In genomic region chr7:30333436-30333835, GRCm38 (mm10) we compare ENCODE assay signal across 9 mouse cellular contexts. TPM values are rescaled to one million over a fixed set of nuclear protein-coding genes. Genes with fewer than 3 reads are reported as not detected.
DNase-seq lines count a peak whose midpoint lies in the region; ATAC-seq and TF ChIP-seq lines count a peak whose summit lies in the region.
"Had no signal": no experiment of that assay in that cellular context is flagged by ENCODE, and none has a peak within 500 bp of the region (broad histone marks: within the 10 kb centered on the region; RNA-seq: fewer than 3 reads in every experiment).

No protein-coding gene starts in this region.

- H3K27ac ChIP-seq in liver, adult 2 months (replicated peaks; ENCODE audit: insufficient read depth, low read depth, low read length): no peak overlapping the region
- H3K27ac ChIP-seq in liver, embryonic 12.5 days: no peak overlapping the region
- H3K27ac ChIP-seq in intestine, embryonic 16.5 days (ENCODE audit: low read length): no peak overlapping the region
- no peak overlapping the region for H3K27ac ChIP-seq in stomach, embryonic 14.5 days (ENCODE audit: low read length)
- H3K27ac ChIP-seq: liver, embryonic 15.5 days had no signal

- peak; percentile 33 for DNase-seq in liver, adult 2 months (ENCODE audit: extremely low read depth, low read depth, low spot score)
- DNase-seq in adrenal gland, adult 2 months: peak; percentile 88
- DNase-seq in frontal cortex, postnatal 25 days (ENCODE audit: low spot score in 2 of 2): peak; percentile 38 to 66
- peak; percentile 51 to 64 for DNase-seq in lung, adult 18-20 months
- DNase-seq in embryo, embryonic 9.5 days (ENCODE audit: extremely low spot score): no peak

- no peaks in the 10 kb centered on the region for H3K27me3 ChIP-seq in liver, adult 2 months (ENCODE audit: control insufficient read depth, insufficient read depth, low read length)
- H3K27me3 ChIP-seq in liver, embryonic 12.5 days (replicated peaks): peaks cover 64% of the 10 kb centered on the region
- H3K27me3 ChIP-seq in intestine, embryonic 16.5 days (replicated peaks; ENCODE audit: control insufficient read depth, insufficient read depth, low read length): peaks cover 14% of the 10 kb centered on the region
- peaks cover 2% of the 10 kb centered on the region; the same call in 1 of the 2 replicates for H3K27me3 ChIP-seq in stomach, embryonic 14.5 days (ENCODE audit: control insufficient read depth, insufficient read depth, low read length)

- no peak for ATAC-seq in liver, embryonic 12.5 days
- ATAC-seq in intestine, embryonic 16.5 days: peak; percentile 62
- peak; percentile 39; the same call in 1 of the 2 replicates for ATAC-seq in stomach, embryonic 14.5 days (ENCODE audit: insufficient number of reproducible peaks, insufficient read depth, low FRiP score, low read depth)

- no peaks in the 10 kb centered on the region for H3K79me2 ChIP-seq in liver, adult 2 months (ENCODE audit: control insufficient read depth, insufficient read depth, low read length)

- H3K4me2 ChIP-seq in liver, embryonic 12.5 days: no peak overlapping the region
- H3K4me2 ChIP-seq in intestine, embryonic 16.5 days (ENCODE audit: low read depth, low read length): no peak overlapping the region
- no peak overlapping the region for H3K4me2 ChIP-seq in stomach, embryonic 14.5 days (replicated peaks; ENCODE audit: low read depth, low read length)
- H3K4me2 ChIP-seq: liver, embryonic 15.5 days had no signal

- WGBS in liver, adult 2 months: 11% methylated on average over 4 of the region's 4 CpGs
- 51% methylated on average over 4 of the region's 4 CpGs for WGBS in liver, embryonic 12.5 days (ENCODE audit: insufficient replicate concordance)
- 20% methylated on average over 4 of the region's 4 CpGs for WGBS in intestine, embryonic 16.5 days
- 21% methylated on average over 4 of the region's 4 CpGs for WGBS in stomach, embryonic 14.5 days

- TF ChIP-seq CTCF in liver, adult 2 months (IDR thresholded peaks at IDR 0.05; ENCODE audit: low read depth, low read length): no peak

- no peak for TF ChIP-seq POLR2A in liver, adult 2 months (IDR thresholded peaks at IDR 0.05; ENCODE audit: extremely low read depth, insufficient read depth, low read length)

- H3K4me1 ChIP-seq in liver, adult 2 months (ENCODE audit: control insufficient read depth, insufficient read depth, low read length): no peaks in the 10 kb centered on the region
- no peaks in the 10 kb centered on the region for H3K4me1 ChIP-seq in liver, embryonic 12.5 days
- peaks cover 7% of the 10 kb centered on the region for H3K4me1 ChIP-seq in intestine, embryonic 16.5 days (ENCODE audit: control insufficient read depth, insufficient read depth, low read length)
- peaks cover 10% of the 10 kb centered on the region for H3K4me1 ChIP-seq in stomach, embryonic 14.5 days (ENCODE audit: control insufficient read depth, insufficient read depth, low read length)

- no peaks in the 10 kb centered on the region for H3K36me3 ChIP-seq in liver, adult 2 months (ENCODE audit: control insufficient read depth, insufficient read depth, low read length)
- H3K36me3 ChIP-seq in liver, embryonic 12.5 days: no peaks in the 10 kb centered on the region
- no peaks in the 10 kb centered on the region for H3K36me3 ChIP-seq in intestine, embryonic 16.5 days (ENCODE audit: control insufficient read depth, insufficient read depth, low read length)
- H3K36me3 ChIP-seq in stomach, embryonic 14.5 days (ENCODE audit: control insufficient read depth, insufficient read depth, low read length): no peaks in the 10 kb centered on the region
- H3K36me3 ChIP-seq: liver, embryonic 15.5 days had no signal

- no peaks in the 10 kb centered on the region for H3K9me3 ChIP-seq in liver, embryonic 12.5 days (replicated peaks)
- no peaks in the 10 kb centered on the region for H3K9me3 ChIP-seq in intestine, embryonic 16.5 days (ENCODE audit: control insufficient read depth, low read length)
- no peaks in the 10 kb centered on the region for H3K9me3 ChIP-seq in stomach, embryonic 14.5 days (ENCODE audit: control insufficient read depth, low read depth, low read length)
- H3K9me3 ChIP-seq: liver, embryonic 15.5 days had no signal

- H3K4me3 ChIP-seq in liver, adult 2 months (ENCODE audit: insufficient read depth, low read depth, low read length): no peak overlapping the region
- H3K4me3 ChIP-seq in liver, embryonic 12.5 days: no peak overlapping the region
- H3K4me3 ChIP-seq in intestine, embryonic 16.5 days (ENCODE audit: low read length): no peak overlapping the region
- H3K4me3 ChIP-seq in stomach, embryonic 14.5 days (ENCODE audit: low read depth, low read length): no peak overlapping the region
- H3K4me3 ChIP-seq: liver, embryonic 15.5 days had no signal

- no peak overlapping the region for H3K9ac ChIP-seq in liver, adult 2 months (ENCODE audit: low read depth, low read length)
- H3K9ac ChIP-seq in liver, embryonic 12.5 days: no peak overlapping the region
- H3K9ac ChIP-seq in intestine, embryonic 16.5 days (ENCODE audit: low read depth, low read length): no peak overlapping the region
- H3K9ac ChIP-seq in stomach, embryonic 14.5 days (replicated peaks; ENCODE audit: low read depth, low read length): no peak overlapping the region
- H3K9ac ChIP-seq: liver, embryonic 15.5 days had no signal

RNA-seq across cellular contexts. Expression of gene Sdhaf1, which starts 9.7 kb away (rescaled TPM):
- total RNA-seq in liver, adult 2 months (2014; rRNA removed): 4.0 and 4.4 TPM in 2 replicates
- 15.8 and 16.2 TPM in 2 replicates for polyA plus RNA-seq in liver, adult 2 months (2012; rRNA removed)
- polyA plus RNA-seq in liver, embryonic 12.5 days (2016; fragmentation: Nextera tagmentation; extraction: Ambion mirVana): 8.1 and 8.2 TPM in 2 replicates
- total RNA-seq in adrenal gland, adult 2 months (2021): 10 to 100 TPM in 1 of 2 experiments, 1 to 10 TPM in 1; 9.1 to 18.7 TPM
- 52.4 and 74.3 TPM in 2 replicates for polyA plus RNA-seq in adrenal gland, adult 2 months (2012; rRNA removed)
- polyA plus RNA-seq in intestine, embryonic 16.5 days (2015; fragmentation: Nextera tagmentation; extraction: Ambion mirVana): 13.8 and 14.3 TPM in 2 replicates
- polyA plus RNA-seq in stomach, embryonic 14.5 days (2014; fragmentation: Nextera tagmentation; extraction: Ambion mirVana): 14.4 and 17.0 TPM in 2 replicates

RNA-seq across cellular contexts. Expression of gene E130208F15Rik, which starts 11.9 kb away (rescaled TPM):
- 0.18 and 0.34 TPM in 2 replicates for total RNA-seq in liver, adult 2 months (2014; rRNA removed)
- 0.06 and 0.39 TPM in 2 replicates for polyA plus RNA-seq in liver, adult 2 months (2012; rRNA removed)
- polyA plus RNA-seq in liver, embryonic 12.5 days (2016; fragmentation: Nextera tagmentation; extraction: Ambion mirVana): 2.3 and 2.9 TPM in 2 replicates
- 1 to 10 TPM; 1.2 to 1.6 TPM for total RNA-seq in adrenal gland, adult 2 months (2021)
- polyA plus RNA-seq in adrenal gland, adult 2 months (2012; rRNA removed): 2.0 and 2.7 TPM in 2 replicates
- 0.61 and 2.8 TPM in 2 replicates for polyA plus RNA-seq in intestine, embryonic 16.5 days (2015; fragmentation: Nextera tagmentation; extraction: Ambion mirVana)
- polyA plus RNA-seq in stomach, embryonic 14.5 days (2014; fragmentation: Nextera tagmentation; extraction: Ambion mirVana): not detected in 2 replicates

RNA-seq across cellular contexts. Expression of gene Syne4, which starts 18.8 kb away (rescaled TPM):
- 1.7 and 3.5 TPM in 2 replicates for total RNA-seq in liver, adult 2 months (2014; rRNA removed)
- 2.2 and 4.9 TPM in 2 replicates for polyA plus RNA-seq in liver, adult 2 months (2012; rRNA removed)
- 11.7 and 12.1 TPM in 2 replicates for polyA plus RNA-seq in liver, embryonic 12.5 days (2016; fragmentation: Nextera tagmentation; extraction: Ambion mirVana)
- total RNA-seq in adrenal gland, adult 2 months (2021): 10 to 100 TPM; 18.8 to 34.5 TPM
- 51.8 and 59.1 TPM in 2 replicates for polyA plus RNA-seq in adrenal gland, adult 2 months (2012; rRNA removed)
- 58.9 and 59.7 TPM in 2 replicates for polyA plus RNA-seq in intestine, embryonic 16.5 days (2015; fragmentation: Nextera tagmentation; extraction: Ambion mirVana)
- 49.0 and 53.2 TPM in 2 replicates for polyA plus RNA-seq in stomach, embryonic 14.5 days (2014; fragmentation: Nextera tagmentation; extraction: Ambion mirVana)

RNA-seq across cellular contexts. Expression of gene Alkbh6, which starts 24.9 kb away (rescaled TPM):
- total RNA-seq in liver, adult 2 months (2014; rRNA removed): 15.0 and 16.8 TPM in 2 replicates
- 38.7 and 51.4 TPM in 2 replicates for polyA plus RNA-seq in liver, adult 2 months (2012; rRNA removed)
- polyA plus RNA-seq in liver, embryonic 12.5 days (2016; fragmentation: Nextera tagmentation; extraction: Ambion mirVana): 24.2 and 24.5 TPM in 2 replicates
- 10 to 100 TPM; 57.8 to 73.6 TPM for total RNA-seq in adrenal gland, adult 2 months (2021)
- polyA plus RNA-seq in adrenal gland, adult 2 months (2012; rRNA removed): 276 and 312 TPM in 2 replicates
- polyA plus RNA-seq in intestine, embryonic 16.5 days (2015; fragmentation: Nextera tagmentation; extraction: Ambion mirVana): 68.8 and 70.6 TPM in 2 replicates
- 70.1 and 76.2 TPM in 2 replicates for polyA plus RNA-seq in stomach, embryonic 14.5 days (2014; fragmentation: Nextera tagmentation; extraction: Ambion mirVana)

RNA-seq across cellular contexts. Expression of gene Lrfn3, which starts 29.1 kb away (rescaled TPM):
- total RNA-seq in liver, adult 2 months (2014; rRNA removed): 0.74 and 1.7 TPM in 2 replicates
- 12.9 and 22.2 TPM in 2 replicates for polyA plus RNA-seq in liver, adult 2 months (2012; rRNA removed)
- polyA plus RNA-seq in liver, embryonic 12.5 days (2016; fragmentation: Nextera tagmentation; extraction: Ambion mirVana): 1.9 and 2.1 TPM in 2 replicates
- 10 to 100 TPM in 1 of 2 experiments, 1 to 10 TPM in 1; 8.2 to 11.9 TPM for total RNA-seq in adrenal gland, adult 2 months (2021)
- polyA plus RNA-seq in adrenal gland, adult 2 months (2012; rRNA removed): 32.9 and 37.6 TPM in 2 replicates
- polyA plus RNA-seq in intestine, embryonic 16.5 days (2015; fragmentation: Nextera tagmentation; extraction: Ambion mirVana): 2.5 and 3.0 TPM in 2 replicates
- polyA plus RNA-seq in stomach, embryonic 14.5 days (2014; fragmentation: Nextera tagmentation; extraction: Ambion mirVana): 5.2 and 6.7 TPM in 2 replicates
